Mouse (Mus musculus): Measurements from ENCODE around the gene Mocs1.

Mocs1 gene

DNA sequence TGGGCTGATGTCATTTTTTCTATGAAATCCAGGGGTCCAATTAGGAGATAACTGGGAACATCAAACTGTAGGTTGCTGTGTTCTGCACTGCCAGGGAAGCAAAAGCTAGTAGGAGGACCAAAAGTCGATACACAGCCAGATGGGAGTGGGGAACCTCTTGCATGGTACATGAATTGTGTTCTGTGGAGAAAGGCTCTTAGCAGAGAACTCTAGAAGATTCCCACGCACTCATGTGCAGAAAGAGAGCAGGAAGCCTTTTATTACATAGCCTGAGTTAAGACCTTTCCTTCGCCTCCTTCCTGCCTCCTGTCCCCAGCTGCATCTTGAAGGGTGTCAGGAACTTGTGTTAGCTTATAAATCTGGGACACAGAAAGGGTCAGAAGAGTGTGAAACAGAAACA is 53.7 kb downstream of the Mocs1 start:
- DNase-seq (ENCODE audit: low read depth) = no peak

DNA sequence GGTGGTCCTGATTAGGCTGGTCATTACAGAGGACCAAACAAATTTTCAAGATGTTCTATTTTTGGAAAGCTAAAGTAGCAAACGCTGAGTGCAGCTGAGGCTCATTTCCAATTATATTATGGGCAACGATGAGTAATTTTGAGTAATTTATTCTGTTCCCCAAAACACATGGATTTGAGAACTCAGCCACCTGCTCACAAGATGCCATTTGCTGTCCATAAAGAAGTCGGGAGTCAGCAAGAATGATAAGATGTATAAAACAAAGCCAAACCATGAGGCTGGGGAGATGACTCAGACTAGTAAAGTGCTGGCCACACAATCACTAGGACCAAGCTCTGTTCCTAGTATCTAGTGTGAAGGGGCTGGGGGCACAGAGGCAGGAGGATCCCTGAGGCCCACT is 56.3 kb downstream of the Mocs1 start:
- peak; percentile 55 for DNase-seq (ENCODE audit: low read depth)

- DNase-seq (ENCODE audit: low read depth) = peak; percentile 89
Measured at GRCm38 (mm10) chr17:49489098-49489497, 60.9 kb downstream of the Mocs1 start.

GRCm38 (mm10) chr17:49493276-49493675 is 65.1 kb downstream of the Mocs1 start:
- DNase-seq (ENCODE audit: low read depth) = no peak

- DNase-seq (ENCODE audit: low read depth) = no peak
Measured at GRCm38 (mm10) chr17:49498169-49498568, 70.0 kb downstream of the Mocs1 start.

- no peak for DNase-seq (ENCODE audit: low read depth)
Measured at GRCm38 (mm10) chr17:49499635-49500034, 71.5 kb downstream of the Mocs1 start.

- no peak for DNase-seq (ENCODE audit: low read depth)
Measured at GRCm38 (mm10) chr17:49500234-49500633, 72.1 kb downstream of the Mocs1 start.

DNA sequence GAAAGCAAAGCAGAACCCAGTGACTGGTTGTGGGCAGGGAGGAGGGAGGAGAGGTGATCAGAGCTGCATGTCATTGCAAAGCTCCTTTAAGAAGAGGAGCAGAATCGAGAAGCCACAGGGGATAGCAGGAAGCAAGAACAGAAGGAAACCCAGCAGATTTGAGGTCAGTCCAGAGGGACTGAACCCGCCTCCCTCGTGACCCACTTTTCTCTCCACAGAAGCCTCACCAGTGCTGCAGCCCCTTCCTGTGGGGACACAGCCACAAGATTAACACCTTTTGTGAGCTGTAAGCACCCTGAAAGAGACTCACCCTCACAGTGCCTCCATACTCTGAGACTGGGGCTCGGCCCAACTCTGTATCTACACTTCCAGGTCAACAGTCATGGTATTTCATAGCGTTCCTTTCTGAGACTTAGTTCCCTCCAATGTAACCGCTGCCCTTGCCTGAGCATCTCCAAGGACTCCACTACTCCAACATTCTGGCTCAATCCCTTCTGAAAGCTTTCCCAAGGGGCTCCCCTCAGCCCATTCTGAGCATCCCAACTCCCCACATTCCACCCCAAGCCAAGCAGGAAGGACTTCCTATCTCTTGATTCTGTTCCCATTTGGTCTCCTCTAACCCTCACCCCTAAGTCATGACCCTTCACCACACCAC is 75.2 kb downstream of the Mocs1 start:
- no peak for DNase-seq (ENCODE audit: low read depth)
